Mouse (Mus musculus) right cerebral cortex, postnatal 14 days (tissue): Measurements from ENCODE around the gene Fgfr2.

Experiments used
- DNase-seq: peaks from one replicate; pipeline ENCODE4 v3.0.0; 2022

The Fgfr2 gene

GRCm38 (mm10) chr7:131331688-131332087, 1791.5 kb downstream of the Fgfr2 start:
- no peak for DNase-seq

DNA sequence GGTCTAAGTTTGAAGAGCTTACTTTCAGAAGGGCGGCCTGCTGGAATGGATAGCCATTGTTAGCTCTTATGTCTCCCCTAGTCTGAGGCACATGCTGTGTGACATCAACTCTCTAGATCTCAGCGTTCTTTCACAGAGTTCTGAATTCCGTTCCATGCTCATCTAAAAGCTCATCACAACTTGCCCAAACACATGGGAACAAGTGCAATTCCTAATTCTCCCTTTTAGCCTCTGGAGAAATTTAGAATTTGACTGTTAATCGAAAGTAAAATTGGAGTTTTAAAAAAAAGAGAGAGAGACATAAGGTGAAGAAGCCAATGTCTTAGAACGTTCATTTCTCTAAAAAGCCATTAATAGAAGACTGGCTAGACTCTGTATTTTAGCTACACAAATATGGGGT, 1793.7 kb downstream of the Fgfr2 start, which contains the start of gene Fam24b:
Fam24b (minus strand) TSS at position 101 of the 400 bp plus-strand sequence.
- no peak for DNase-seq

GRCm38 (mm10) chr7:131327054-131327453, 1796.1 kb downstream of the Fgfr2 start:
- no peak for DNase-seq

DNA sequence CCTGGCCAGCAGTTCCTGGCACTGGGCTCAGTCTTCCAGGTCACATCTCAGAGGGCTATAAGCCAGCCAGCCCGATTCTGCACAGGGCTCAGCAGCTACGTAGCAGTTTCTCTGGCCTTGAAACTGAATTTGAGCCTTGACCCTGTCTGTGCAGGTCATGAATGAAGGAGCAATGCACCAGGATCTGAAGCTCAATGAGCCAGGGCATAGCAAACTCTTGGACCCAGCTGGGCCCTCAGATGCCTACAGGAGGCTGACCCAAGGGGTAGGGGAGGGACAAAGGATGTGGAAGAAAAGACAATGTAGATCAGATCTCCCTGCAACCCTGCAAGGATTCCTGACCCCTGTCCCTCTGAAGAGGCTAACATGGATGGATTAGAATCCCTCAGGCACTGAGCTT, 1801.0 kb downstream of the Fgfr2 start, which contains the start of gene Cuzd1:
Cuzd1 (minus strand) TSS at position 101 of the 400 bp plus-strand sequence.
- DNase-seq, result no peak

DNA sequence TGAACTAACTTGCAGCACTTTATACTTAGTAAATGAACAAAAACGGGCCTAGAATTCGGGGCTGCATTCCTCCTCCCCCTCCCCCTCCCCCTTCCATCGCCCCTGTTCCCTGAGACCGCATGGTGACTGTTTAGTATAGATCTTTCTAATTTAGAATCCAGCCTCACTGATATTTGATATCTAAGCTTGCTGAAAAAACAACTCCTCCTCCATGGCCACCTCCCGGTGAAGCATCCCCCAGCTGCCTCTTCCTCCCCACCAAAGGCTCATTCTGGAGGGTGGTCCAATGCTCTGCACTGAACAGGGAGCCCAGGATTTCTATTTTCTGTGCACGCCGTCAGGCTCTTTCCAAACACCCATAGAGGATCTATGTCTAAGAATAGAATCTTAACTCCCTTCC, 1804.8 kb downstream of the Fgfr2 start:
- DNase-seq, result no peak

- DNase-seq, result no peak
These were observed 1805.6 kb downstream of the Fgfr2 start for GRCm38 (mm10) chr7:131317587-131317986.

GRCm38 (mm10) chr7:131314493-131314892, 1808.7 kb downstream of the Fgfr2 start:
- no peak for DNase-seq

GRCm38 (mm10) chr7:131306733-131307132, 1816.4 kb downstream of the Fgfr2 start:
- DNase-seq, result no peak

GRCm38 (mm10) chr7:131303340-131303739, 1819.8 kb downstream of the Fgfr2 start:
- DNase-seq, result no peak

- no peak for DNase-seq
These were observed 1826.0 kb downstream of the Fgfr2 start for GRCm38 (mm10) chr7:131297151-131297550.

GRCm38 (mm10) chr7:131265851-131266250, 1857.3 kb downstream of the Fgfr2 start:
- DNase-seq, result no peak

DNA sequence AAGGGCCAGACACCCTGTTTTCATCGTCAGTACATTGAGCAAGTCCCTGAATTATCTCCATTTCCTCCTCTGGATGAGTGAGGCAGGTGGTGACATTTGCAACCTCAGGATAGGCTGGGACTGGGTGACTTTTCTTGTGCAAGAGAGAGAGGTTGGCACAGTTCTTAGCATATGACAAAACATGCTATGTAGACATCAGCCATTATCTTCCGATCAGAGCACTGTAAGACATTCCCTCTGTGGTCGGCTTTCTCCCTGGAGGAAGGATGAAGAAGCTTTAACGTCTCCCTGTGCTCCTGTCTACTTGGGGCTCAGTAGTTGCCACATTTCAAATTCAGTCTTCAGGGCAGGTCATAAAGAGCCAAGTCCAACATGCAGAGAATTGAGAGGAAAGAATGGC, 1858.9 kb downstream of the Fgfr2 start:
- no peak for DNase-seq

DNA sequence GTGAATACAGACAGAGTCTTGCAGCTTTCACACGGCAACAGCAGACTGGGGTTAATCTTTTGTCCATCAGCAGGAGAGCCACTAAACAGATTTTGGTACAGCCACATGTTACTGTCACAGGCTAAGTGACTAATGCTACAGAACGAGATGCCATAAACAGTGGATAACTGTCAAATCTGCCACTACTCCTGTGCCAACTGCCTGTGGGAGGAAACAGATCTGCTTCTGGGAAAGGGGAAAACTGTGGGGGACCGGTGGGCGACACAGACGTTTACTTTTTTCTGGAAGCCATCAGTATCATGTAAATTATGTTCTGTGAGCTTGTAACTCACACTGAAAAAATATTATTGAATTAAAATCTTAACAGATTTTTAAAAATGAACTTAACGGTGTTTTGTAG, 1862.2 kb downstream of the Fgfr2 start:
- DNase-seq, result no peak

DNA sequence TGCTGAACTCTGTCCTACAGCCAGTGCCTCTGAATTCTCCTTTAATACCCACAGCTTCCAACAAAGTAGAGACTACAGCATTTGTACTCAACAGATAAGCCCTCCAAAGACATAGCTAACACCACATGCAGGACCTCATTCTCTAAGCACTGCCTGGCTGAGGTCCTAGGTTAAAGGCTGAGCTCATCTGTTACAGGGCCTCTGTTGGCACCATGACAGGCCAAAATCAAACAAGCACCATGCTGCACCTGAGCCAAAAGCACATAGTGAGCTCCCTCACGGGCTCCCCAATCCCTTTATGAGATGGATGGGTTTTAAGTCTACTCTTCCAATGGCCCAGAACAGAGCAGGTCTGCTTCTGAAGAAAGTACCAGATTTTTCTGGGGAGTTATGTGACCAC, 1865.8 kb downstream of the Fgfr2 start:
- DNase-seq, result no peak

- no peak for DNase-seq
These were observed 1866.3 kb downstream of the Fgfr2 start for GRCm38 (mm10) chr7:131256841-131257240.

DNA sequence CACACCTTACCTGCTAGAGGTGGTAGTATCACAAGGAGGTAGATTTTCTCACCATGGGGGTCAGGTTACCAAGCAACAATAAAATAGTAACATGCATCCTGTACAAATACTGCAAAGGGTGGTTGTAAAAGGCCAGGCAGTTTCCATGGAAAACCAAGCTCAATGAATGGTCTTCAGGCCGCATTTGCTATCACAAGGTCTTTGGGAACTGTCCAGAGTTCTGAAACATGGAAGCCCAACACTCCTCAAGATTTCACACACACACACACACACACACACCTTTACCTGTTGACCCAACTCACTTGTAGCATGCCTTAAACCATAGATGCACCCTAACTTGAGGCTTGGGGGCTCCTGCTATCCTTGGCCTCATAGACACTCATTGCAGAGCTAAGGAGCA, 1878.2 kb downstream of the Fgfr2 start:
- DNase-seq, result no peak

DNA sequence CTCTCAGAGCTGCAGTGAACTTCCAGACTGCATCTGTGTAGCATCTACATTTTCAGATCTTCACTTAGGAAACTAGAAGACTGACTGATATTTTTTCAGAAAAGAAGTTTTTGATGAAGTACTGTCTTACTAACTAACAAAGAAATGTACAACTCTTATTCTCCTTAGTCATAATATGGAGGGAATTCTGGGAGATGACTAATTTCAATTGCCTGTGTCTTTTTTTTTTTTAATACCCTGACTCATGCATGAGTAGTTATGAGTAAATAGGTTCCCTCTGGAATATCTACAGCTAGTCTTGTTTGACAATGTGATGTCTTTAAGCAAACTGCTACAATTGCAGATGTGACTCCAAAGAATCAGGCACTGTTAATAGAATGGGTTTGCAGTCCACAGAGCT, 1887.1 kb downstream of the Fgfr2 start:
- DNase-seq, result no peak

GRCm38 (mm10) chr7:131223086-131223485, 1900.1 kb downstream of the Fgfr2 start:
- DNase-seq, result no peak

DNA sequence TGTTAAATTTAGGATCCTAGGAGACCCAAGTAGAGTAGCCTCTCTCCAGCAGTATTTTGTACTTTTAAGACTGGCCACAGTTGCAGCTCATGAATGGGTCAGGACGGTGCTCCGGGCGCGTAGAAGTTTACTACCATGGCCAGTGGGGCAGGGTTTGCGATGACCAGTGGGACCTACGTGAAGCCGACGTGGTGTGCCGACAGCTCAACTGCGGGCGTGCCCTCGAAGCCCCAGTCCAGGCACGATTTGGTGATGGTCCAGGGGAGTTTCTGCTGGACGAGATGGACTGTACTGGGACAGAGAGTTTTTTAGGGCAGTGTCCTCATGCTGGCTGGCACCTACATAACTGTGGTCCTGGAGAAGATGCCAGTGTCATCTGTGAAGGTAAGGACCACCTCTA, 1935.2 kb downstream of the Fgfr2 start:
- DNase-seq, result no peak

GRCm38 (mm10) chr7:131187047-131187446, 1936.1 kb downstream of the Fgfr2 start:
- DNase-seq, result no peak

- DNase-seq, result no peak
These were observed 1938.8 kb downstream of the Fgfr2 start for GRCm38 (mm10) chr7:131184339-131184738.

DNA sequence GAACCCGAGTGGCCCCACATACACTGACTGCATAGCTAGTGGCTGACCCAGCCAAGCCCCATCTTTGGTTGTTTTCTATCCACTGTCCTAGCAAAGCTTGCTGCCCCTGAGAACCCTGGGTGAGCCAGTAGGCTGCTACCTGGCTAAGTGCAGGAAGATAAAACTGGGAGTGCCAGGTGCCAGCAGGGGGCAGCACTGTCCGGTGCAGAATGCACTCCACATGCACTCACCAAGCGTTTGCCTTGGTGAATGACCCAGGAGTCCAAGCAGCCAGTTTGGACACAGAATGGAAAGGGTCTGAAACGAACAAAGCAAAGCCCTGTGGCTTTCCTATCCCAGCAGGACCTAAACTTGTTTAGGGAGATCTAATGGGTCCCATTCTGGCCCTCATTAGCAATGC, 1940.5 kb downstream of the Fgfr2 start:
- DNase-seq, result peak; percentile 43

DNA sequence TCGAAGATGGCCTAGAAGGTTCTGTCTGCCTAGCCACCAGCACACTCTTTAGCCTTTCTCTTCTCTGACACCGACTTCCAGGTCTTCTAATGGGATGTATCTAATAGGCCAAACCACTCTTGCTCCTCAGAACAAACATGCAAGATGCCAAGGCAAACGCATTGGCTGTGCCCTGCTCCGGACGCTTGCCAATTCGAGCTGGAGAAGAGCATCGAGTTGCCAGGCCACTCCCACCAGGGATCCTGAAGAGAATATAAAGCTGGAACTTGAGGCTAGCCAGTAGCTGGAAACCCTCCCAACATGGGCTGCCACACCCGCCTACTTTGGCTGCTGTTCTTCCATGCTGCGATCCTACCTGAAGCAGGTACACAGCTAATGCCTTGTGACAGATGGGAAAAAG, 1949.0 kb downstream of the Fgfr2 start, which contains the start of gene 5430419D17Rik:
5430419D17Rik (plus strand) TSS at position 282 of the 400 bp plus-strand sequence.
- DNase-seq, result no peak

DNA sequence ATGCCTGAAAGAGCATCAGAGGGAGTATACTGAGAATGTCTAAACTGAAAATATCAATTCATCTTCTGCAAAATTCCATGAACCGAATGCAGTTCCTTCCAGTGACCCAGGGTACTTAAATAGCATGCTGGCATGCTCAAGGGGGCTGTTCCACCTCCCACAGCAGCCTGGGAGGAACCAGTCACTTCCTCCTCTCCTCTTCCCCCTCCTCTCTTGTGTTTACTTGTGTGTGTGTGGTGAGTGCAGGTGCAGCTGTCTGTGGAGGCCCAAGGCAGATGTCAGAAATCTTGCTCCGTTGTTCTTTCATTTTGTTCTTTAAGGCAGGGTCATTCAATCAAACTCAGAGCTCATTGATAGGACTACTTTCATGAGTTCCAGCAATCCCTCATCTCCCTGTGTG, 1954.1 kb downstream of the Fgfr2 start:
- DNase-seq, result no peak

DNA sequence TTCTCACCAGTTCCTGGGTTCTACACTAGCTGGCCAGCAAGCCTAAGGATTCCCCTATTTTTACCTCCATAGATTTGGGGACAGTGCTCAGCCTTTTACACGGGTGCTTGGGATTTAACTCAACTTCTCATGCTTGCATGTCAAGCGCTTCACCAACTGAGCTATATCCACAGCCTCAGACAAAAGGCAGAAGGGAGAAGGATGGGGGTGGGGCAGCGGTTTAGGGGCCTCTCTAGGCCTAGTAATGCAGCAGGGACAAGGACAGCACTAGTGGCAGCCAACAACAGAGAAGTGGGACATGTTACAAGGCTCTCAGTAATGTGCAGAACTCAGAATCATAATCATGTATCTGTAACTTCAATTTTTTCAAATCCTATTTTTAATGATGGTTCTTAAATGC, 1955.4 kb downstream of the Fgfr2 start:
- no peak for DNase-seq

GRCm38 (mm10) chr7:131162251-131162650, 1960.9 kb downstream of the Fgfr2 start:
- DNase-seq, result no peak
